Mouse (Mus musculus) mouse embryonic stem cell (cell line): Measurements from ENCODE around the gene Echdc3.

Experiments
- in situ Hi-C, 2 experiments: fragments of 300-500 bp; cut with MboI; formaldehyde crosslinking; loops; 1 replicate in 1 of 2; 3 replicates in 1 of 2; pipeline ENCODE4 v1.14.3; 2019 to 2020; ENCODE audit warnings: low sequenced_read_pairs in 2 of 2, low pct_unique_long_range_greater_than_20kb in 1 of 2, mixed read lengths in 1 of 2; ENCODE audit not compliant: unreplicated experiment in 1 of 2

The Echdc3 gene

GRCm38 (mm10) chr2:6146257-6146656 lies 66.6 kb downstream of the Echdc3 start:
- in situ Hi-C loops = no loop called here

- in situ Hi-C loops = no loop called here
These were observed 67.2 kb downstream of the Echdc3 start for GRCm38 (mm10) chr2:6145611-6146010.

- in situ Hi-C loops = no loop called here
These were observed 69.7 kb downstream of the Echdc3 start for GRCm38 (mm10) chr2:6142915-6143654.

DNA sequence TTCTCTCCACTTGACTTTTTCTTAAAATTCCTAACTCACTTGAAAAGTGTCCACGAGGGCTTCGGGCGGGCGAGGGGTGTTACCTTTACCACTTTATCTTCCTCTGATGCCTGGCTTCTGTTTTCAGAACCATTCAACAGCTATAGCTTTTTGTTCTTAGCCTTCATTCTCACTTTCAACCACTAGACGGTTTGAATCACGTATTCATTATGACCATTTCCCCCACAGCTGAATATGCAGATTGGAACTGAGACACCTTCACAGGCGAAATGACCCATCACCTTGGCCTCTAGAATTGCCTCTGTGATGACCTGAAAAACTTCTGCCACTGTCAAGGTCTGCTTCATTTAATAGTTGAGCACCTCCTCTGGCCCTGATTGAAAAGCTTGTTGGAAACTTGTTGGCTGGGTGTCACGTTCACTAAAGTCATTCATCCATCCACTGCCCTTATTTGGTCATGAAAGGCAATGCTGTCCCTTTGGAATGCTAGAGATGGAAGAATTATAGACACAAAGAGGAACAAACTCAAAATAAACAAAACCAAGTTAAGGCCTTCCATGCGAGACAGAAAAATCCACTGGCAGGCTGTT lies 72.2 kb downstream of the Echdc3 start:
- in situ Hi-C loops = no loop called here
